Mouse (Mus musculus): ENCODE data around the gene Gpr146.

GRCm38 (mm10) chr5:139442428-139442827, 64.9 kb downstream of the Gpr146 start:
- TF ChIP-seq EP300 (optimal IDR thresholded peaks at IDR 0.05) (no peak), CTCF (IDR thresholded peaks at IDR 0.05; ENCODE audit: low read depth) (no peak)

Data from stomach, postnatal 0 days (tissue).